Mouse (Mus musculus) heart, postnatal 36 days (tissue): ENCODE measurements around the gene Eloa. TPM values are rescaled to one million over a fixed set of nuclear protein-coding genes. Genes with fewer than 3 reads are reported as not detected.

Experiments
- DNase-seq, 2 experiments: peaks; one replicate each; pipeline ENCODE4 v3.0.0; 2021 to 2022
- intact Hi-C: fragments of 180-260 bp; cut with DNase I; formaldehyde crosslinking; loops from one replicate; pipeline ENCODE4 v1.15.1; 2025
- total RNA-seq, 2 experiments: library from RNA; stranded (reverse); gene quantifications; 2 replicates each; pipeline ENCODE4 v1.2.3; 2021

The Eloa gene
- total RNA-seq, 2 experiments from 2014 or later = 34.6 to 36.2 TPM

GRCm38 (mm10) chr4:136033231-136033630 lies 11.7 kb upstream of the Eloa start:
- intact Hi-C loops = no loop called here

GRCm38 (mm10) chr4:136030968-136031909 lies 9.7 kb upstream of the Eloa start:
- intact Hi-C loops = no loop called here
- peak; percentile 20 to 37 for DNase-seq

More at GRCm38 (mm10) chr4:136033231-136033630, 11.7 kb upstream of the Eloa start:
- no peak for DNase-seq

GRCm38 (mm10) chr4:136028689-136029088 lies 7.1 kb upstream of the Eloa start:
- intact Hi-C loops = no loop called here
- DNase-seq = no peak

GRCm38 (mm10) chr4:136028132-136028564 lies 6.6 kb upstream of the Eloa start:
- intact Hi-C loops = no loop called here
- no peak for DNase-seq

GRCm38 (mm10) chr4:136027416-136028131 lies 6.0 kb upstream of the Eloa start:
- intact Hi-C loops = no loop called here

GRCm38 (mm10) chr4:136025350-136025749 lies 3.8 kb upstream of the Eloa start:
- intact Hi-C loops = no loop called here
- DNase-seq = no peak

More at GRCm38 (mm10) chr4:136027416-136028131, 6.0 kb upstream of the Eloa start:
- no peak for DNase-seq

- peak in 1 of 2 experiments; percentile 13 for DNase-seq
- intact Hi-C loops = no loop called here
These were observed 1.4 kb upstream of the Eloa start for GRCm38 (mm10) chr4:136022924-136023323.

- intact Hi-C loops = loop anchor here (2.0 kb wide), 2 partner anchors 34 to 58 kb away; partner anchors contain the start of genes Gale and Pithd1
- DNase-seq = no peak
These were observed 617 bp downstream of the Eloa start for GRCm38 (mm10) chr4:136020743-136021548.

- intact Hi-C loops = no loop called here
- DNase-seq = no peak
These were observed 5.4 kb downstream of the Eloa start for GRCm38 (mm10) chr4:136016059-136016602.

- no peak for DNase-seq
- intact Hi-C loops = no loop called here
These were observed 11.0 kb downstream of the Eloa start for GRCm38 (mm10) chr4:136010586-136010985.

- intact Hi-C loops = no loop called here
- DNase-seq = no peak
These were observed 12.6 kb downstream of the Eloa start for GRCm38 (mm10) chr4:136008782-136009447.

- intact Hi-C loops = no loop called here
- DNase-seq = no peak
These were observed 14.7 kb downstream of the Eloa start for GRCm38 (mm10) chr4:136006821-136007220.

- intact Hi-C loops = no loop called here
- no peak for DNase-seq
These were observed 16.6 kb downstream of the Eloa start for GRCm38 (mm10) chr4:136004921-136005320.

GRCm38 (mm10) chr4:136004107-136004675 lies 17.4 kb downstream of the Eloa start:
- DNase-seq = no peak
- intact Hi-C loops = no loop called here

- DNase-seq = no peak
- intact Hi-C loops = no loop called here
These were observed 26.4 kb downstream of the Eloa start for GRCm38 (mm10) chr4:135995118-135995517.

- DNase-seq = no peak
- intact Hi-C loops = no loop called here
These were observed 27.6 kb downstream of the Eloa start for GRCm38 (mm10) chr4:135993941-135994340.

- intact Hi-C loops = loop anchor here (2.0 kb wide), 1 partner anchor 33 kb away; the partner anchor contains the start of gene Eloa
- no peak for DNase-seq
These were observed 33.8 kb downstream of the Eloa start for GRCm38 (mm10) chr4:135987714-135988113.

GRCm38 (mm10) chr4:135986943-135987710 lies 34.4 kb downstream of the Eloa start, which contains the start of gene Pithd1:
Pithd1 (minus strand) TSS chr4:135987264.
- peak; percentile 92 to 94 for DNase-seq
- intact Hi-C loops = loop anchor here (2.0 kb wide), 1 partner anchor 34 kb away; the partner anchor contains the start of gene Eloa
